Comparison of ENCODE assay signal across 9 mouse cellular contexts in genomic region chr10:125967436-125968160, GRCm38 (mm10). TPM values are rescaled to one million over a fixed set of nuclear protein-coding genes. Genes with fewer than 3 reads are reported as not detected.
A peak's percentile ranks its signal among the peaks of the same experiment; 100 is the strongest.
DNase-seq lines count a peak whose midpoint lies in the region; ATAC-seq and TF ChIP-seq lines count a peak whose summit lies in the region.
"Had no signal": no experiment of that assay in that cellular context is flagged by ENCODE, and none has a peak within 500 bp of the region (broad histone marks: within the 10 kb centered on the region; RNA-seq: fewer than 3 reads in every experiment).

No protein-coding gene starts in this region.

- H3K9me3 ChIP-seq in heart, embryonic 12.5 days (replicated peaks) = no peaks in the 10 kb centered on the region
- H3K9me3 ChIP-seq in hindbrain, embryonic 16.5 days (ENCODE audit: control insufficient read depth, low read length) = no peaks in the 10 kb centered on the region
- H3K9me3 ChIP-seq in midbrain, postnatal 0 days (ENCODE audit: low read length) = no peaks in the 10 kb centered on the region

- H3K27me3 ChIP-seq in heart, embryonic 12.5 days (replicated peaks) = peaks cover 53% of the 10 kb centered on the region
- no peaks in the 10 kb centered on the region; the same call in 1 of the 2 replicates for H3K27me3 ChIP-seq in hindbrain, embryonic 16.5 days (replicated peaks; ENCODE audit: control insufficient read depth, insufficient read depth, low read length)
- no peaks in the 10 kb centered on the region; the same call in 1 of the 2 replicates for H3K27me3 ChIP-seq in midbrain, postnatal 0 days (ENCODE audit: insufficient read depth, low read length)

- no peak for DNase-seq in heart, adult 9 months (ENCODE audit: low spot score in 2 of 2)
- peak; percentile 42 for DNase-seq in brain, embryonic 14.5 days (ENCODE audit: low read depth)
- DNase-seq in midbrain, postnatal 0 days (ENCODE audit: low spot score) = peak; percentile 35
- no peak for DNase-seq in layer of hippocampus, adult 9-11 months
- DNase-seq in natural killer cell, adult 2 months (ENCODE audit: low spot score in 2 of 2) = no peak
- no peak for DNase-seq in kidney, adult 9 months

- TF ChIP-seq CTCF in brain, embryonic 14.5 days (IDR thresholded peaks at IDR 0.05; ENCODE audit: borderline replicate concordance, extremely low read depth, insufficient read depth, insufficient read length) = no peak
- no peak for TF ChIP-seq CTCF in midbrain, postnatal 0 days (IDR thresholded peaks at IDR 0.05)

- TF ChIP-seq POLR2A in brain, embryonic 14.5 days (IDR thresholded peaks at IDR 0.05; ENCODE audit: borderline replicate concordance, extremely low read depth, insufficient read depth, insufficient read length, poor library complexity, severe bottlenecking) = no peak

- 0 out of 2 replicates have a peak overlapping the region, but pooled peaks have one; percentile 24 for H3K4me2 ChIP-seq in heart, embryonic 12.5 days
- peak overlapping the region; percentile 97 for H3K4me2 ChIP-seq in hindbrain, embryonic 16.5 days (ENCODE audit: low read length)
- peak overlapping the region; percentile 99 for H3K4me2 ChIP-seq in midbrain, postnatal 0 days (ENCODE audit: low read depth, low read length, poor library complexity, severe bottlenecking)

- no peak overlapping the region for H3K9ac ChIP-seq in heart, embryonic 12.5 days
- peak overlapping the region; percentile 80 for H3K9ac ChIP-seq in hindbrain, embryonic 16.5 days (ENCODE audit: low read depth, low read length)
- H3K9ac ChIP-seq in midbrain, postnatal 0 days (replicated peaks; ENCODE audit: low read length, poor library complexity, severe bottlenecking) = no peak overlapping the region

- no peaks in the 10 kb centered on the region for H3K36me3 ChIP-seq in heart, embryonic 12.5 days
- no peaks in the 10 kb centered on the region for H3K36me3 ChIP-seq in hindbrain, embryonic 16.5 days (ENCODE audit: control insufficient read depth, insufficient read depth, low read length)
- H3K36me3 ChIP-seq in midbrain, postnatal 0 days (ENCODE audit: insufficient read depth, low read length) = no peaks in the 10 kb centered on the region
- H3K36me3 ChIP-seq: G1E had no signal

- WGBS in heart, embryonic 12.5 days = 10% methylated on average over 14 of the region's 14 CpGs
- WGBS in hindbrain, embryonic 16.5 days = 5% methylated on average over 14 of the region's 14 CpGs
- 14% methylated on average over 14 of the region's 14 CpGs for WGBS in midbrain, postnatal 0 days

- 0 out of 2 replicates have a peak, but pooled peaks cover 5% of the 10 kb centered on the region for H3K4me1 ChIP-seq in heart, embryonic 12.5 days (replicated peaks)
- H3K4me1 ChIP-seq in hindbrain, embryonic 16.5 days (ENCODE audit: control insufficient read depth, insufficient read depth, low read depth, low read length) = peaks cover 7% of the 10 kb centered on the region
- no peaks in the 10 kb centered on the region for H3K4me1 ChIP-seq in midbrain, postnatal 0 days (ENCODE audit: insufficient read depth, low read length)

- ATAC-seq in heart, embryonic 12.5 days (ENCODE audit: insufficient number of reproducible peaks, low FRiP score) = no peak
- no peak for ATAC-seq in hindbrain, embryonic 16.5 days
- ATAC-seq in midbrain, postnatal 0 days (ENCODE audit: low FRiP score) = no peak

- H3K4me3 ChIP-seq in heart, embryonic 12.5 days = peak overlapping the region; percentile 71; the same call in 1 of the 2 replicates
- H3K4me3 ChIP-seq in hindbrain, embryonic 16.5 days (ENCODE audit: low read length) = peak overlapping the region; percentile 89
- H3K4me3 ChIP-seq in midbrain, postnatal 0 days (ENCODE audit: low read depth, low read length) = peak overlapping the region; percentile 67

- no peak overlapping the region for H3K27ac ChIP-seq in heart, embryonic 12.5 days (ENCODE audit: poor library complexity, severe bottlenecking)
- peak overlapping the region; percentile 79 for H3K27ac ChIP-seq in hindbrain, embryonic 16.5 days (ENCODE audit: low read depth, low read length)
- H3K27ac ChIP-seq in midbrain, postnatal 0 days (ENCODE audit: low read depth, low read length) = 0 out of 2 replicates have a peak overlapping the region, but pooled peaks have one; percentile 2

RNA-seq across cellular contexts. Expression of gene Lrig3, which starts 1.6 kb away (rescaled TPM):
- 1.8 and 2.0 TPM in 2 replicates for polyA plus RNA-seq in heart, embryonic 12.5 days (2016; fragmentation: Nextera tagmentation; extraction: Ambion mirVana)
- polyA plus RNA-seq in brain, embryonic 14.5 days (2012; rRNA removed) = 5.8 and 8.0 TPM in 2 replicates
- polyA plus RNA-seq in hindbrain, embryonic 16.5 days (2015; fragmentation: Nextera tagmentation; extraction: Ambion mirVana) = 3.3 and 3.7 TPM in 2 replicates
- total RNA-seq in midbrain, postnatal 0 days (2014; rRNA removed) = 5.8 and 7.5 TPM in 2 replicates
- 1.6 and 2.3 TPM in 2 replicates for polyA plus RNA-seq in midbrain, postnatal 0 days (2015; fragmentation: Nextera tagmentation; extraction: Ambion mirVana)
- polyA plus RNA-seq: G1E had no signal

Comparison
In these comparisons a context has a peak if more than half of its experiments do, and no peak if none do; other contexts are left out.
1. H3K4me2 ChIP-seq: peak in every context shown above with its lines; median percentile 99 in midbrain, postnatal 0 days; 97 in hindbrain, embryonic 16.5 days; 24 in heart, embryonic 12.5 days.
2. DNase-seq: peak in brain, embryonic 14.5 days (single experiment) and midbrain, postnatal 0 days (single experiment); none in heart, adult 9 months (0 of 2), layer of hippocampus, adult 9-11 months (single experiment), natural killer cell, adult 2 months (0 of 2) and kidney, adult 9 months (single experiment).
3. Peak in every context shown above with its lines, with median percentiles within 50 percentile points of each other: H3K4me3 ChIP-seq.